Mouse (Mus musculus) CH12.LX (cell line): ENCODE measurements at regions not wholly inside any gene's neighbourhood (a gene's known extent, or its start where the extent isn't known, plus 50 kb on each side); places are given as distances from the start of the nearest gene placed in this dataset.

ENCODE experiments used
- CTCF ChIP-seq, 2 experiments: IDR thresholded peaks in 1 of 2; conservative IDR thresholded peaks in 1 of 2; 2 replicates each; pipeline ENCODE4 v1.5.1; 2011 to 2012; ENCODE audit warnings: low read depth in 2 of 2, low read length in 2 of 2, improper control_type of control experiment in 1 of 2, inconsistent platforms in 1 of 2, mild to moderate bottlenecking in 1 of 2, moderate library complexity in 1 of 2
- E2F4 ChIP-seq: IDR thresholded peaks from 2 replicates; pipeline ENCODE4 v1.6.1; 2011; ENCODE audit warnings: low read depth, low read length, improper control_type of control experiment; ENCODE audit not compliant: insufficient replicate concordance
- EP300 ChIP-seq: IDR thresholded peaks from 2 replicates; pipeline ENCODE4 v1.6.1; 2011; ENCODE audit warnings: low read length, improper control_type of control experiment
- ETS1 ChIP-seq: conservative IDR thresholded peaks from 2 replicates; pipeline ENCODE4 v1.6.1; 2012; ENCODE audit warnings: low read depth, mild to moderate bottlenecking, inconsistent platforms, low read length, improper control_type of control experiment, moderate library complexity
- MAX ChIP-seq: IDR thresholded peaks from 2 replicates; pipeline ENCODE4 v1.6.1; 2011; ENCODE audit warnings: low read length, improper control_type of control experiment
- MEF2A ChIP-seq: IDR thresholded peaks from 2 replicates; pipeline ENCODE4 v1.6.1; 2014; ENCODE audit warnings: low read depth, mild to moderate bottlenecking, inconsistent platforms, low read length, improper control_type of control experiment, borderline replicate concordance
- POLR2A ChIP-seq: IDR thresholded peaks from 2 replicates; pipeline ENCODE4 v1.6.1; 2011; ENCODE audit warnings: low read depth, mild to moderate bottlenecking, improper control_type of control experiment, low read length
- POLR2AphosphoS2 ChIP-seq: IDR thresholded peaks from 2 replicates; pipeline ENCODE4 v1.6.1; 2011; ENCODE audit warnings: low read depth, low read length, improper control_type of control experiment
- SMC3 ChIP-seq: IDR thresholded peaks from 2 replicates; pipeline ENCODE4 v1.6.1; 2011; ENCODE audit warnings: low read depth, low read length, improper control_type of control experiment
- TCF12 ChIP-seq: IDR thresholded peaks from 2 replicates; pipeline ENCODE4 v1.6.1; 2014; ENCODE audit warnings: low read depth, mild to moderate bottlenecking, inconsistent platforms, low read length, improper control_type of control experiment
- UBTF ChIP-seq: IDR thresholded peaks from 2 replicates; pipeline ENCODE4 v1.6.1; 2012; ENCODE audit warnings: low read depth, mild to moderate bottlenecking, inconsistent platforms, low read length, improper control_type of control experiment, moderate library complexity
- USF1 ChIP-seq: IDR thresholded peaks from 2 replicates; pipeline ENCODE4 v1.6.1; 2014; ENCODE audit warnings: low read depth, mild to moderate bottlenecking, inconsistent platforms, low read length, improper control_type of control experiment
- ZC3H11A ChIP-seq: IDR thresholded peaks from 2 replicates; pipeline ENCODE4 v1.6.1; 2012; ENCODE audit warnings: low read depth, mild to moderate bottlenecking, inconsistent platforms, low read length, improper control_type of control experiment
- ZNF384 ChIP-seq: IDR thresholded peaks from 2 replicates; pipeline ENCODE4 v1.6.1; 2012; ENCODE audit warnings: low read depth, low read length, improper control_type of control experiment, inconsistent platforms

DNA sequence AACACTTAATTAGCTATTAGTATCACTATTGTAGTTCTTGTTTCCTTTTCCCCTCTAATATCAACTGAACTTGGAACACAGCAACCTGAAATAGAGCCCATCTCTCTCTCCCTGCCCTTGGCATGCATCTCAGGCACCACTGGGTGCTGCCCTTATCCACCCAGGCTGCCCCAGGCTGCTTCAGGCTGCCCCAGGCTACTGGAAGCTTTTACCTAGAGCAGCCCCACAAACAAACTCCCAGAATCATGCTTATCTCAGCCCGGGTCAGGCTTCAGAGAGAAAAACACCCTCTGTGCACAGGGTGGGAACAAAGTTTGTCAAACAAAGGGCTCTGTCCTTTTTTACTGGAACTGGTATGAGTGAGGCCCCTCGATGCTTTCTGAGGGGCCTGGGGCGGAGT, 61.0 kb upstream of the Lmo2 start:
- TF ChIP-seq CTCF (conservative IDR thresholded peaks at IDR 0.05 in 1 of 2, IDR thresholded peaks at IDR 0.05 in 1 of 2; ENCODE audit: low read depth in 2 of 2, low read length in 2 of 2) = peak in 1 of 2 experiments; percentile 58; a peak in 2 of 4 replicates
- no peak for TF ChIP-seq POLR2A
- no peak for TF ChIP-seq MEF2A
- no peak for TF ChIP-seq POLR2AphosphoS2
- TF ChIP-seq ZC3H11A = no peak
- no peak for TF ChIP-seq E2F4
- TF ChIP-seq SMC3 = peak; percentile 53
- no peak for TF ChIP-seq EP300
- no peak for TF ChIP-seq TCF12
- no peak for TF ChIP-seq ZNF384
- TF ChIP-seq ETS1 = no peak
- no peak for TF ChIP-seq MAX
- TF ChIP-seq UBTF = 0 out of 2 replicates have a peak, but pooled peaks have one; percentile 26
- TF ChIP-seq USF1 = no peak
